Mouse (Mus musculus) limb, embryonic 14.5 days (tissue): Measurements from ENCODE around the gene Ccdc58. TPM values are rescaled to one million over a fixed set of nuclear protein-coding genes. Genes with fewer than 3 reads are reported as not detected.
"Not testable (repeated sequence)": the region's sequence is repeated elsewhere in the genome, so short reads cannot be mapped to it uniquely, and the experiment has no call there.

ENCODE experiments used
- ATAC-seq: fragments of 200-750 bp; cut with Nextera tagmentation; 2 replicates; pipeline ENCODE4 v1.8.0; 2017; ENCODE audit warnings: low read depth, moderate number of reproducible peaks, moderate TSS enrichment; ENCODE audit not compliant: low FRiP score
- DNase-seq: peaks from one replicate; pipeline ENCODE4 v3.0.0-alpha.2; 2015; ENCODE audit warnings: low spot score
- H3K27ac ChIP-seq: fragments of 300-500 bp; sonication (generic); replicated peaks from 2 replicates; pipeline ENCODE4 v1.5.1; 2014; ENCODE audit warnings: low read depth, mild to moderate bottlenecking, low read length, moderate library complexity, mixed read lengths
- H3K27me3 ChIP-seq: fragments of 300-500 bp; sonication (generic); 2 replicates; pipeline ENCODE4 v1.6.1; 2014; ENCODE audit warnings: low read length, mixed read lengths; ENCODE audit not compliant: control insufficient read depth, insufficient read depth
- H3K36me3 ChIP-seq: fragments of 300-500 bp; sonication (generic); 2 replicates; pipeline ENCODE4 v1.6.1; 2014; ENCODE audit warnings: mild to moderate bottlenecking, low read length, moderate library complexity, mixed read lengths; ENCODE audit not compliant: control insufficient read depth, insufficient read depth
- H3K4me1 ChIP-seq: fragments of 300-500 bp; sonication (generic); 2 replicates; pipeline ENCODE4 v1.6.1; 2014; ENCODE audit warnings: antibody characterized with exemption, low read length, mixed read lengths; ENCODE audit not compliant: control insufficient read depth, insufficient read depth
- H3K4me2 ChIP-seq: fragments of 300-500 bp; sonication (generic); replicated peaks from 2 replicates; pipeline ENCODE4 v1.6.1; 2014; ENCODE audit warnings: low read depth, mild to moderate bottlenecking, low read length, moderate library complexity; ENCODE audit not compliant: severe bottlenecking
- H3K4me3 ChIP-seq: fragments of 300-500 bp; sonication (generic); replicated peaks from 2 replicates; pipeline ENCODE4 v1.5.1; 2014; ENCODE audit warnings: low read length
- H3K9ac ChIP-seq: fragments of 300-500 bp; sonication (generic); 2 replicates; pipeline ENCODE4 v1.6.1; 2014; ENCODE audit warnings: mild to moderate bottlenecking, low read depth, low read length, moderate library complexity; ENCODE audit not compliant: severe bottlenecking
- H3K9me3 ChIP-seq: fragments of 300-500 bp; sonication (generic); 2 replicates; pipeline ENCODE4 v1.6.1; 2016; ENCODE audit warnings: low read length; ENCODE audit not compliant: control insufficient read depth
- POLR2A ChIP-seq: fragments of 200-500 bp; IDR thresholded peaks from 2 replicates; pipeline ENCODE4 v1.8.0; 2012; ENCODE audit warnings: inconsistent platforms, mild to moderate bottlenecking, moderate library complexity, borderline replicate concordance; ENCODE audit not compliant: insufficient read depth, insufficient read length; ENCODE audit errors: extremely low read depth
- WGBS: fragments of 180-500 bp; shearing (Covaris S2); extraction: QIAGEN DNeasy Blood & Tissue Kit; methylation state at CpG from one replicate; pipeline ENCODE4 v1.1.7; 2014; 5-methylcytosine and 5-hydroxymethylcytosine counted together
- polyA plus RNA-seq, 2 experiments: library from polyadenylated mRNA; depleted of rRNA in 1 of 2; stranded (reverse) in 1 of 2; unstranded in 1 of 2; fragments of >200 nt; fragmentation: Nextera tagmentation in 1 of 2; extraction: Ambion mirVana in 1 of 2; gene quantifications; 2 replicates each; pipeline versions ENCODE4 v1.2.1 to v1.2.3; 2012 to 2014

The Ccdc58 gene
- polyA plus RNA-seq, 2 experiments: 56.2 to 70.2 TPM

- H3K4me2 ChIP-seq: no peak overlapping the region
- no peak overlapping the region for H3K9ac ChIP-seq
- H3K9me3 ChIP-seq: no peaks in the 10 kb centered on the region
- ATAC-seq (no peak), DNase-seq (no peak)
- H3K36me3 ChIP-seq: peaks cover 11% of the 10 kb centered on the region
- TF ChIP-seq POLR2A: no peak
- no peaks in the 10 kb centered on the region for H3K27me3 ChIP-seq
- H3K4me3 ChIP-seq: no peak overlapping the region
- no peaks in the 10 kb centered on the region for H3K4me1 ChIP-seq
- H3K27ac ChIP-seq: no peak overlapping the region
- 79% methylated on average over 3 of the region's 3 CpGs for WGBS
Measured at GRCm38 (mm10) chr16:36094079-36094478, 22.6 kb downstream of the Ccdc58 start.

DNA sequence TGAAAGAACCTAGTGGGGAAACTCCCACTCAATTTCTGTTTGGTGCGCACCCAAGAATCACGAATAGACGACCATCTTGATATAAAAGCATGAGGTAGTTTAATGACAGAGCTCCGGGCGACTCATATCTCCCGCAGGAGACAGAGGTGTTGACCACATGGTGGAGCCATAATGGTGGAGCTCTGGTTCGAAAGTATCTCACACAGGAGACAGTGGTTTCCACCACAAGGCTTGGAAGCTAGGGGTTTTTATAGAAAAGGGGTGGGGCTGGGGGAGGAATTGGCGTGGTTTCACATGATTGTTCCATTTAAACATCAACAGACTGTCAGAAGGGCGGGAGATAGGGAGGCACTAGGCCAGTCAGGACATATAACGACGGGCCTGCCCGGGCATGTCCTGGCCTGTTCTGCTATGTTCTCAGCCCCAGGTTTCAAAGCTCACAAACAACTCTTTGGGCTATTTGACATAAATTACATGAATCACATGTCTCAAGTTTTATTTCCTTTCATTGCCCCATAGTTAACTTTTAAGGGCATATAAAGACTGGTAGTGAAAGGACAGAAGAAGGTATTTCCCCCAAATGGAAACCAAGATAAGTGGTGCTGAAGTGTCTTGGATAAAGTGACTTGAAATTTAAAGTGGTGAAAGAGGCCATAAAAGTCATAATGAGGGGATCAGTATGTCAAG, 26.5 kb downstream of the Ccdc58 start:
- not testable (repeated sequence) for H3K4me3 ChIP-seq, H3K27ac ChIP-seq, DNase-seq, H3K9me3 ChIP-seq, H3K4me1 ChIP-seq, H3K9ac ChIP-seq, H3K4me2 ChIP-seq, H3K36me3 ChIP-seq, ATAC-seq, H3K27me3 ChIP-seq
- WGBS: 84% methylated on average over 12 of the region's 12 CpGs

DNA sequence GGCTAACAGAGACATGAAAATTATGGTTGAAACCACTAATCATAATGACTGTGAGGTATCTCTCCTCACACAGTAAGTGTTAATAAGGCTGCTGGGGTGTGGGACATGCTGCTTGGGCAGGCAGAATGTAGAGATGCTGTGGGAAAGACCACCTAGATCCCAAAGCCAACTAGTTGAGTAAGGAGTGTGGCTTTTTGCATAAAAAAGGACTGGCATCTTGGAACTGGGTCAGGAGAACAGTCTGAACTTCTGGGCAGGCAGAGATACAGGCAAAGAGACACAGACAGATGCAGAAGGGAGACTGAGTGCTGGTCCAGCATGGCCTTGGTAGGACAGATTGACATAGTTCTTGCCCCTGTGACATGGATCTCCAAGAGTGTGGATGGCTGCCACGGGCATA, 30.0 kb downstream of the Ccdc58 start:
- Histone ChIP-seq H3K4me3 (no peak overlapping the region), H3K9ac (no peak overlapping the region), H3K27me3 (no peaks in the 10 kb centered on the region), H3K9me3 (peaks cover 7% of the 10 kb centered on the region; the same call in 1 of the 2 replicates), H3K36me3 (no peaks in the 10 kb centered on the region), H3K4me1 (no peaks in the 10 kb centered on the region), H3K4me2 (no peak overlapping the region), H3K27ac (no peak overlapping the region)
- DNase-seq (no peak), ATAC-seq (no peak)
- WGBS: 92% methylated on average over 1 of the region's 1 CpGs
- TF ChIP-seq POLR2A: no peak

GRCm38 (mm10) chr16:36102211-36102610, 30.7 kb downstream of the Ccdc58 start:
- ATAC-seq (no peak), DNase-seq (no peak)
- Histone ChIP-seq H3K36me3 (no peaks in the 10 kb centered on the region), H3K9me3 (peaks cover 7% of the 10 kb centered on the region; the same call in 1 of the 2 replicates), H3K4me3 (no peak overlapping the region), H3K9ac (no peak overlapping the region), H3K4me2 (no peak overlapping the region), H3K4me1 (no peaks in the 10 kb centered on the region), H3K27ac (no peak overlapping the region), H3K27me3 (no peaks in the 10 kb centered on the region)
- 100% methylated on average over 1 of the region's 1 CpGs for WGBS
- TF ChIP-seq POLR2A: no peak

- H3K9me3 ChIP-seq, H3K4me1 ChIP-seq, H3K36me3 ChIP-seq, H3K27me3 ChIP-seq, DNase-seq, H3K9ac ChIP-seq, H3K4me3 ChIP-seq, H3K4me2 ChIP-seq, H3K27ac ChIP-seq, ATAC-seq: not testable (repeated sequence)
Measured at GRCm38 (mm10) chr16:36111486-36111885, 40.0 kb downstream of the Ccdc58 start.

GRCm38 (mm10) chr16:36115751-36116150, 44.3 kb downstream of the Ccdc58 start:
- not testable (repeated sequence) for H3K4me2 ChIP-seq, ATAC-seq, H3K9me3 ChIP-seq, H3K27ac ChIP-seq, H3K4me3 ChIP-seq, H3K36me3 ChIP-seq, H3K4me1 ChIP-seq, H3K9ac ChIP-seq, DNase-seq, H3K27me3 ChIP-seq
- 90% methylated on average over 6 of the region's 6 CpGs for WGBS
